Mouse (Mus musculus): ENCODE measurements around the gene Rab14. TPM values are rescaled to one million over a fixed set of nuclear protein-coding genes. Genes with fewer than 3 reads are reported as not detected.
A peak's percentile ranks its signal among the peaks of the same experiment; 100 is the strongest.

Rab14 gene
- polyA plus RNA-seq, 1 experiment from 2014 or later: 434 TPM

DNA sequence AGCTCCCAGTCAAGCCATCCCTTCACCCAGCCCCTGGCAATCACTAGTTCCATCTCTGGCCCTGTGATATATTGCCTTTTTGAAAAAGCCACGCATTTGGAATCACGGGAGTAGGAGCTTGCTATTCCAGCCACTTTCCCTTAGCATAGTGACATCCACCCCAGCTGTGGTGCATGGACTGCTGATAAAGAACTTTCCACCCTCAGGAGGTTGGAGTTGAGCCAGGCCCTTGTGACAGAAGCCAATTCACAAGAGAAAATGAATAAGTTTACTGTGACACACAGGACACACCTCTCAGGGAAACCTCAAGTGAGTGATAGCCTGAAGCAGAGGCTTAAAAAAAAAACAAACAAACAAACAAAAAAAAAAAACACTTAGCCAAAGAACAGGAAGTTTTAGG is 31.0 kb upstream of the Rab14 start:
- TF ChIP-seq CTCF (IDR thresholded peaks at IDR 0.05): no peak
- no peak for TF ChIP-seq EP300 (IDR thresholded peaks at IDR 0.05)
- WGBS: 19% methylated on average over 2 of the region's 2 CpGs

DNA sequence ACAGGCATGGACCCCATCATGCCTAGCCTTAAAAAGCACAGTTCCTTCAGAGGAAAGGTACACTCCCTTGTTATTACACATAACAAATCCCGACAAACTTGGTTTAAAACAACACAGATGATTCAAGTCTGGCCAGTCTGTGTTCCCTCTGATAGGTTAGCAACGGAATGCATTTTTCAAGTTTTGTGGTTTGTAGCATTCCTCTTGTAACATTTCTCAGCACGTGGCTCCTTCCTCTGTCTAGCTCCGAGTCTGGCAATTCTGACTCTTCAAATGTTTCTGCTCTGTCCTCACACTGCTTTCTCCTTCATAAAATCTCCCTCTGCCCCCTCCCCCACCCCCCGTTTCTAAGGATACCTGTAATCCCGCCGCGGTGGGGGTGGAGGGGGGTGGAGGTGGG is 29.3 kb upstream of the Rab14 start:
- Histone ChIP-seq H3K27ac (ENCODE audit: low read length) (no peak overlapping the region), H3K9me3 (ENCODE audit: low read length) (no peaks in the 10 kb centered on the region), H3K36me3 (ENCODE audit: insufficient read depth, low read length) (no peaks in the 10 kb centered on the region), H3K4me2 (replicated peaks; ENCODE audit: low read depth, low read length) (no peak overlapping the region), H3K27me3 (replicated peaks; ENCODE audit: insufficient read depth, low read length) (no peaks in the 10 kb centered on the region), H3K4me3 (ENCODE audit: low read depth, low read length) (no peak overlapping the region), H3K4me1 (ENCODE audit: insufficient read depth, low read depth, low read length) (no peaks in the 10 kb centered on the region), H3K9ac (replicated peaks; ENCODE audit: low read depth) (no peak overlapping the region)
- peak; percentile 70 for DNase-seq (ENCODE audit: low spot score)
- WGBS: 28% methylated on average over 8 of the region's 8 CpGs
- 0 out of 2 replicates have a peak, but pooled peaks have one; percentile 27 for TF ChIP-seq EP300 (IDR thresholded peaks at IDR 0.05)
- TF ChIP-seq CTCF (IDR thresholded peaks at IDR 0.05): no peak
- ATAC-seq: peak; percentile 84

More for the DNA sequence above, 31.0 kb upstream of the Rab14 start:
- Histone ChIP-seq H3K4me1 (ENCODE audit: insufficient read depth, low read depth, low read length) (no peaks in the 10 kb centered on the region), H3K27ac (ENCODE audit: low read length) (no peak overlapping the region), H3K27me3 (replicated peaks; ENCODE audit: insufficient read depth, low read length) (no peaks in the 10 kb centered on the region), H3K36me3 (ENCODE audit: insufficient read depth, low read length) (no peaks in the 10 kb centered on the region), H3K9me3 (ENCODE audit: low read length) (no peaks in the 10 kb centered on the region), H3K4me3 (ENCODE audit: low read depth, low read length) (no peak overlapping the region), H3K9ac (replicated peaks; ENCODE audit: low read depth) (no peak overlapping the region), H3K4me2 (replicated peaks; ENCODE audit: low read depth, low read length) (no peak overlapping the region)
- DNase-seq (ENCODE audit: low spot score): peak; percentile 64
- no peak; the same call in 1 of the 2 replicates for ATAC-seq

DNA sequence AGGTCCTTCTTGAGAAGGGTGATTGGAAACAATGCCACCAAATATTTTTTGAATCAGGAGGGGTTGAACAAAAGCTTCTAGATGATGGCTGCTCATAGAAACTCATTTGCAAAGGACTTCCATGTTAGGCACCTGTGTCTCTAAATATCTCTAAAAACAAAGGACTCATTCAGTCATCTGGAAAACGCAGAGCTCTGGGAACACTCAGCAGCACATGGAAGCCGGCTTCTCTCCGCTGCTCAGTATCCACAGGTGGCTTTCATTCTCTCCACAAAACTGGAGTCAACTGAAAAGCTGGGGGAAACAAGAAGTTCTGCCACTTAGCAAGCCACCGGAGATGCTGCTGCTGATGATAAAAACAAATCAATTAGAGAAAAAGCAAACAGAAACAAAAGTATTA is 27.2 kb upstream of the Rab14 start:
- H3K4me2 ChIP-seq (replicated peaks; ENCODE audit: low read depth, low read length): no peak overlapping the region
- 50% methylated on average over 4 of the region's 4 CpGs for WGBS
- H3K27me3 ChIP-seq (replicated peaks; ENCODE audit: insufficient read depth, low read length): no peaks in the 10 kb centered on the region
- ATAC-seq (no peak), DNase-seq (ENCODE audit: low spot score) (no peak)
- no peak overlapping the region for H3K4me3 ChIP-seq (ENCODE audit: low read depth, low read length)
- H3K9ac ChIP-seq (replicated peaks; ENCODE audit: low read depth): no peak overlapping the region
- no peak overlapping the region for H3K27ac ChIP-seq (ENCODE audit: low read length)
- H3K36me3 ChIP-seq (ENCODE audit: insufficient read depth, low read length): no peaks in the 10 kb centered on the region
- H3K9me3 ChIP-seq (ENCODE audit: low read length): no peaks in the 10 kb centered on the region
- H3K4me1 ChIP-seq (ENCODE audit: insufficient read depth, low read depth, low read length): no peaks in the 10 kb centered on the region
- TF ChIP-seq CTCF (IDR thresholded peaks at IDR 0.05): no peak
- TF ChIP-seq EP300 (IDR thresholded peaks at IDR 0.05): no peak

DNA sequence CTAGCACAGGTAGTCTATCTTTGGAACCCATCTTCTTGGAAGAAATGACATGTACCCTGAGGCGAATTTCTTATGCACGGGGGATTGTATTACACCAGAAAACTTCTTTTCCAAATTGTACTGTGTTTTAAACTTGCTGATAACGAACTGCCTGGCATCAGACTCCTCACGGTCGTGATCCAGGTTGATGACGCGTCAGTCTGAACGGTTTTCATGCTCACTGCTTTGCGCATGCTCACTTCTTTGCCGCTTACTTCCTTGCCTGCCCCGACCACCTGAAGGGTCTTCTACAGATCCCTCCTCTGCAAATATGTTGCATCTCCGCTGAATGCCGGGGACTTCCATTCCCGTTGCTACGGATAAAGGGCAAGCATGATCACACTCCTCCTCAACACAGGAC is 23.4 kb upstream of the Rab14 start:
- H3K27ac ChIP-seq (ENCODE audit: low read length): no peak overlapping the region
- no peaks in the 10 kb centered on the region for H3K36me3 ChIP-seq (ENCODE audit: insufficient read depth, low read length)
- no peak overlapping the region for H3K4me3 ChIP-seq (ENCODE audit: low read depth, low read length)
- DNase-seq (ENCODE audit: low spot score) (no peak), ATAC-seq (no peak)
- no peaks in the 10 kb centered on the region for H3K27me3 ChIP-seq (replicated peaks; ENCODE audit: insufficient read depth, low read length)
- H3K9ac ChIP-seq (replicated peaks; ENCODE audit: low read depth): no peak overlapping the region
- TF ChIP-seq EP300 (IDR thresholded peaks at IDR 0.05) (no peak), CTCF (IDR thresholded peaks at IDR 0.05) (no peak)
- H3K9me3 ChIP-seq (ENCODE audit: low read length): no peaks in the 10 kb centered on the region
- H3K4me2 ChIP-seq (replicated peaks; ENCODE audit: low read depth, low read length): no peak overlapping the region
- 89% methylated on average over 15 of the region's 15 CpGs for WGBS
- H3K4me1 ChIP-seq (ENCODE audit: insufficient read depth, low read depth, low read length): no peaks in the 10 kb centered on the region

DNA sequence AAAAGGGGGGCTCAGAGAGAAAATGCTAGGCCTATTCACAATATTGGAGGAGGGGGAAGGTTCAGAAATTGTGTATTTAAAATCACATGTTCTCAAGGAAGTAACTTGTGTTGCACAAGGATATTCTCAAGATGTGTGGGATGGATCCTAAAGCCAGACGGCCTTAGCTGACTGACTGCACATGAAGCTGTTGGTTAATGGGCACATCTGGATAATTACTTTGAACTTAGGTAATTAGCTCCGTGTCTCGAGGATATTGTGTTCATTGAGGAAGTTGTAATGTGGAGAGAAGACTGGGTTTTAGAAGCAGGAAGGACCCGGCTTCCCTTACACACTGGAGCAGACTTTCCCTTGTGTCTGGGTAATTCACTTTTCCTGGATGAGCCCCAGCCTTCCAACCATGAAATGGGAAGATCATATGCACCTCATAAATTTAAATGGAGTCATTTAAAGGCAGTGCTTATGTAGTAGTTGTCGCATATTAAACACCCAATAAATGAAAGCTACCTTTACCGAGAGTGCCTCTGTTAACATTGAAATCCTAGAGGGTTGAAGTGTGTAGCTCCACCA is 22.0 kb upstream of the Rab14 start:
- WGBS: 63% methylated on average over 6 of the region's 6 CpGs
- DNase-seq (ENCODE audit: low spot score) (no peak), ATAC-seq (no peak)
- H3K27me3 ChIP-seq (replicated peaks; ENCODE audit: insufficient read depth, low read length): no peaks in the 10 kb centered on the region
- H3K4me3 ChIP-seq (ENCODE audit: low read depth, low read length): no peak overlapping the region
- no peaks in the 10 kb centered on the region for H3K4me1 ChIP-seq (ENCODE audit: insufficient read depth, low read depth, low read length)
- H3K36me3 ChIP-seq (ENCODE audit: insufficient read depth, low read length): no peaks in the 10 kb centered on the region
- H3K27ac ChIP-seq (ENCODE audit: low read length): no peak overlapping the region
- no peaks in the 10 kb centered on the region for H3K9me3 ChIP-seq (ENCODE audit: low read length)
- H3K9ac ChIP-seq (replicated peaks; ENCODE audit: low read depth): no peak overlapping the region
- TF ChIP-seq EP300 (IDR thresholded peaks at IDR 0.05) (no peak), CTCF (IDR thresholded peaks at IDR 0.05) (no peak)
- H3K4me2 ChIP-seq (replicated peaks; ENCODE audit: low read depth, low read length): no peak overlapping the region

DNA sequence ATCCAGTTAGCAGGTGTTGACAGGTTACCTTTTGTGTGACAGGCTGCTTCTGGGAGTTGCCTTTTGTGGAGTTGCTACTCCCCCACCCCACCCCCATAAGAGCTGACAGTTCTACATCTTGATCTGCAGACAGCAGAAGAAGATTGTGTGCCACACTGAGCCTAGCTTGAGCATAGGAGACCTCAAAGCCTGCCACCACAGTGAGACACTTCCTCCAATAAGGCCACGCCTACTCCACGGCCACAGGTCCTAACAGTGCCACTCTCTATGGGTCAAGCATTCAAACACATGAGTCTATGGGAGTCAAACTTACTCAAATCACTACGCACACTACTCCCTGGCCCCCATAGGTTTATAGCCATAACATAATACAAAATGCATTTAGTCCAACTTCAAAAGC is 17.8 kb upstream of the Rab14 start:
- TF ChIP-seq EP300 (IDR thresholded peaks at IDR 0.05) (no peak), CTCF (IDR thresholded peaks at IDR 0.05) (no peak)
- Histone ChIP-seq H3K9me3 (ENCODE audit: low read length) (no peaks in the 10 kb centered on the region), H3K4me2 (replicated peaks; ENCODE audit: low read depth, low read length) (no peak overlapping the region), H3K27ac (ENCODE audit: low read length) (no peak overlapping the region), H3K27me3 (replicated peaks; ENCODE audit: insufficient read depth, low read length) (no peaks in the 10 kb centered on the region), H3K36me3 (ENCODE audit: insufficient read depth, low read length) (no peaks in the 10 kb centered on the region), H3K4me3 (ENCODE audit: low read depth, low read length) (no peak overlapping the region), H3K4me1 (ENCODE audit: insufficient read depth, low read depth, low read length) (no peaks in the 10 kb centered on the region), H3K9ac (replicated peaks; ENCODE audit: low read depth) (no peak overlapping the region)
- DNase-seq (ENCODE audit: low spot score) (no peak), ATAC-seq (no peak)
- WGBS: 94% methylated on average over 3 of the region's 3 CpGs

DNA sequence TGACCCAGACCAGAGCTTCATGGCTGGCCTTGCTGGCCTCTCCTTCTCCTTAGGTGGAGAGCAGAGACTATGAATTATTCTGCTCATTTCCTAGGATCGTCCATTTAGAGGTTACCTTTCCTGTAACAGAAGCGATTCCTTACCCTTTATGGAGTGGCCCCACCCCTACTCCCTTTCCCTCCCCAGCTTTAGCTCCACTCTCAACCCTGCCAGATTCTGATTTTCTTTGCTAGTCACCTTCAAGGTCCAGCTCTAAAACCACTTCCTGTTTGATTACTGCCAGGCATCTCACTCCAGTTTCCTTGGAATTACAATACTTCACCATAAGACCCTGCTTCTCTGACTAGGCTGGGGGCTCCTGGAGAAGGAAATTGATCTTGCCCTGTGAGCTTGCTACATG is 15.8 kb upstream of the Rab14 start:
- no peak overlapping the region for H3K9ac ChIP-seq (replicated peaks; ENCODE audit: low read depth)
- H3K4me3 ChIP-seq (ENCODE audit: low read depth, low read length): no peak overlapping the region
- DNase-seq (ENCODE audit: low spot score) (no peak), ATAC-seq (no peak)
- no peak overlapping the region for H3K27ac ChIP-seq (ENCODE audit: low read length)
- H3K27me3 ChIP-seq (replicated peaks; ENCODE audit: insufficient read depth, low read length): no peaks in the 10 kb centered on the region
- 52% methylated on average over 2 of the region's 2 CpGs for WGBS
- no peaks in the 10 kb centered on the region for H3K4me1 ChIP-seq (ENCODE audit: insufficient read depth, low read depth, low read length)
- no peak for TF ChIP-seq CTCF (IDR thresholded peaks at IDR 0.05)
- no peaks in the 10 kb centered on the region for H3K36me3 ChIP-seq (ENCODE audit: insufficient read depth, low read length)
- H3K4me2 ChIP-seq (replicated peaks; ENCODE audit: low read depth, low read length): no peak overlapping the region
- no peaks in the 10 kb centered on the region for H3K9me3 ChIP-seq (ENCODE audit: low read length)

Measured in lung, postnatal 0 days (tissue).